Mouse (Mus musculus): ENCODE data around the gene Sprr2b. TPM values are rescaled to one million over a fixed set of nuclear protein-coding genes. Genes with fewer than 3 reads are reported as not detected.

Gene Sprr2b
- not detected in 2 replicates for polyA plus RNA-seq (2012; ENCODE audit: low replicate concordance)

DNA sequence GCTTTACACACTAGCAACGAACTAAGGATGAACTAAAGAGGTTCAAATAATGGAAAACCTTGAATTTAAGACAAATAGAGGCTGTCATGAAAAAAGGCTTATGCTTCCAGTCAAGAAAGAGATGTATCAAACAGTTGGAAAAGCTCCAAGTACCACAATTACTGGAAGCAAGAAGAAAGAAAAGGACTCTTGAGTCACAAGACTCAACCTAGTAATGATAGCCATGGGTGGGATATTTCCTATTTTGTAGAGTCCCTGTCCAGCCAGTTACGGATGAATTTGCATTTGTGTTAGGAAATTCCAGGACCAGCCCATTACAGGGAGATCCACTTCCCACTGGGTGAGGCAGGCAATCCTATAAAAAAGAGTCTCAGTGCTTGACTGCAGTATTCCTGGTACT lies at the start of gene Sprr2b:
Gene Sprr2b, plus strand, starts transcription at position 301 of the 400 bp plus-strand sequence.

GRCm38 (mm10) chr3:92285101-92285500 lies 31.3 kb upstream of the Sprr2b start, which contains the start of gene Sprr2a3:
Gene Sprr2a3, plus strand, starts transcription at chr3:92285417.

GRCm38 (mm10) chr3:92338840-92339239 lies 22.4 kb downstream of the Sprr2b start, which contains the start of gene Sprr2d:
Gene Sprr2d, plus strand, starts transcription at chr3:92339140.

GRCm38 (mm10) chr3:92351843-92352242 lies 35.4 kb downstream of the Sprr2b start, which contains the start of gene Sprr2e:
Gene Sprr2e, plus strand, starts transcription at chr3:92352143.

GRCm38 (mm10) chr3:92364887-92365286 lies 48.5 kb downstream of the Sprr2b start, which contains the start of gene Sprr2f:
Gene Sprr2f, plus strand, starts transcription at chr3:92365187.

Other genes with a start within 250 kb of the Sprr2b start
- gene Lor, start 233.5 kb upstream of the Sprr2b start, polyA plus RNA-seq (2012; ENCODE audit: low replicate concordance): not detected in 2 replicates
- gene Prr9, start 192.7 kb upstream of the Sprr2b start, polyA plus RNA-seq (2012; ENCODE audit: low replicate concordance): not detected in 2 replicates
- not detected in 2 replicates for gene Lelp1, start 173.9 kb upstream of the Sprr2b start, polyA plus RNA-seq (2012; ENCODE audit: low replicate concordance)
- gene Sprr2a1, start 100.8 kb upstream of the Sprr2b start, polyA plus RNA-seq (2012; ENCODE audit: low replicate concordance): not detected in 2 replicates
- gene Sprr2a2, start 100.7 kb upstream of the Sprr2b start, polyA plus RNA-seq (2012; ENCODE audit: low replicate concordance): not detected in 2 replicates
- not detected in 2 replicates for gene Sprr2a3, start 31.2 kb upstream of the Sprr2b start, polyA plus RNA-seq (2012; ENCODE audit: low replicate concordance)
- gene Sprr2d, start 22.5 kb downstream of the Sprr2b start, polyA plus RNA-seq (2012; ENCODE audit: low replicate concordance): not detected in 2 replicates
- not detected in 2 replicates for gene Sprr2e, start 35.5 kb downstream of the Sprr2b start, polyA plus RNA-seq (2012; ENCODE audit: low replicate concordance)
- not detected in 2 replicates for gene Sprr2f, start 48.6 kb downstream of the Sprr2b start, polyA plus RNA-seq (2012; ENCODE audit: low replicate concordance)
- gene Sprr2h, start 69.1 kb downstream of the Sprr2b start, polyA plus RNA-seq (2012; ENCODE audit: low replicate concordance): not detected in 2 replicates
- gene Sprr2i, start 91.4 kb downstream of the Sprr2b start, polyA plus RNA-seq (2012; ENCODE audit: low replicate concordance): not detected in 2 replicates
- not detected in 2 replicates for gene Sprr2j-ps, start 101.5 kb downstream of the Sprr2b start, polyA plus RNA-seq (2012; ENCODE audit: low replicate concordance)
- gene Gm9774, start 112.8 kb downstream of the Sprr2b start, polyA plus RNA-seq (2012; ENCODE audit: low replicate concordance): 4.6 and 11.5 TPM in 2 replicates
- gene Sprr2k, start 116.0 kb downstream of the Sprr2b start, polyA plus RNA-seq (2012; ENCODE audit: low replicate concordance): not detected in 2 replicates
- gene Sprr1b, start 122.2 kb downstream of the Sprr2b start, polyA plus RNA-seq (2012; ENCODE audit: low replicate concordance): not detected in 2 replicates
- not detected in 2 replicates for gene Sprr3, start 142.1 kb downstream of the Sprr2b start, polyA plus RNA-seq (2012; ENCODE audit: low replicate concordance)
- not detected in 2 replicates for gene Sprr1a, start 169.3 kb downstream of the Sprr2b start, polyA plus RNA-seq (2012; ENCODE audit: low replicate concordance)
- not detected in 2 replicates for gene Sprr4, start 183.9 kb downstream of the Sprr2b start, polyA plus RNA-seq (2012; ENCODE audit: low replicate concordance)
- not detected in 2 replicates for gene 2310046K23Rik, start 217.9 kb downstream of the Sprr2b start, polyA plus RNA-seq (2012; ENCODE audit: low replicate concordance)